Mouse (Mus musculus): ENCODE measurements at regions not wholly inside any gene's neighbourhood (a gene's known extent, or its start where the extent isn't known, plus 50 kb on each side); places are given as distances from the start of the nearest gene placed in this dataset.

- ATAC-seq (replicated peaks; ENCODE audit: extremely low read depth, insufficient read depth, low FRiP score), result no peak
- no peaks in the 10 kb centered on the region for H3K27me3 ChIP-seq (ENCODE audit: control insufficient read depth, insufficient read depth, low read length)
Observed at GRCm38 (mm10) chr6:20555320-20555883, 659.9 kb upstream of the Kcnd2 start.

GRCm38 (mm10) chr6:20572621-20573020 lies 642.7 kb upstream of the Kcnd2 start:
- no peak overlapping the region for H3K27ac ChIP-seq (ENCODE audit: low read length)
- no peaks in the 10 kb centered on the region for H3K9me3 ChIP-seq (replicated peaks; ENCODE audit: control insufficient read depth, low read length)
- no peaks in the 10 kb centered on the region for H3K4me1 ChIP-seq (ENCODE audit: control insufficient read depth, insufficient read depth, low read length)
- WGBS, result 75% methylated on average over 2 of the region's 2 CpGs
- H3K9ac ChIP-seq (ENCODE audit: low read length), result no peak overlapping the region
- no peaks in the 10 kb centered on the region for H3K36me3 ChIP-seq (ENCODE audit: control insufficient read depth, insufficient read depth)
- no peaks in the 10 kb centered on the region for H3K27me3 ChIP-seq (ENCODE audit: control insufficient read depth, insufficient read depth, low read length)
- no peak overlapping the region for H3K4me3 ChIP-seq (ENCODE audit: low read length)
- no peak for ATAC-seq (replicated peaks; ENCODE audit: extremely low read depth, insufficient read depth, low FRiP score)
- H3K4me2 ChIP-seq (ENCODE audit: low read depth, low read length), result no peak overlapping the region

More at GRCm38 (mm10) chr6:20555320-20555883, 659.9 kb upstream of the Kcnd2 start:
- 89% methylated on average over 2 of the region's 2 CpGs for WGBS
- no peak overlapping the region for H3K9ac ChIP-seq (ENCODE audit: low read length)
- H3K9me3 ChIP-seq (replicated peaks; ENCODE audit: control insufficient read depth, low read length), result no peaks in the 10 kb centered on the region
- no peak overlapping the region for H3K4me2 ChIP-seq (ENCODE audit: low read depth, low read length)
- no peak overlapping the region for H3K27ac ChIP-seq (ENCODE audit: low read length)
- no peaks in the 10 kb centered on the region for H3K4me1 ChIP-seq (ENCODE audit: control insufficient read depth, insufficient read depth, low read length)
- no peak overlapping the region for H3K4me3 ChIP-seq (ENCODE audit: low read length)
- no peaks in the 10 kb centered on the region for H3K36me3 ChIP-seq (ENCODE audit: control insufficient read depth, insufficient read depth)

GRCm38 (mm10) chr6:20574734-20575133 lies 640.6 kb upstream of the Kcnd2 start:
- 83% methylated on average over 3 of the region's 3 CpGs for WGBS
- H3K4me2 ChIP-seq (ENCODE audit: low read depth, low read length), result no peak overlapping the region
- H3K9ac ChIP-seq (ENCODE audit: low read length), result no peak overlapping the region
- no peaks in the 10 kb centered on the region for H3K27me3 ChIP-seq (ENCODE audit: control insufficient read depth, insufficient read depth, low read length)
- no peak overlapping the region for H3K4me3 ChIP-seq (ENCODE audit: low read length)
- H3K4me1 ChIP-seq (ENCODE audit: control insufficient read depth, insufficient read depth, low read length), result no peaks in the 10 kb centered on the region
- H3K36me3 ChIP-seq (ENCODE audit: control insufficient read depth, insufficient read depth), result no peaks in the 10 kb centered on the region
- no peak for ATAC-seq (replicated peaks; ENCODE audit: extremely low read depth, insufficient read depth, low FRiP score)
- no peaks in the 10 kb centered on the region for H3K9me3 ChIP-seq (replicated peaks; ENCODE audit: control insufficient read depth, low read length)
- H3K27ac ChIP-seq (ENCODE audit: low read length), result no peak overlapping the region

- ATAC-seq (replicated peaks; ENCODE audit: extremely low read depth, insufficient read depth, low FRiP score), result no peak
- H3K4me2 ChIP-seq (ENCODE audit: low read depth, low read length), result no peak overlapping the region
- WGBS, result 85% methylated on average over 1 of the region's 1 CpGs
Observed at GRCm38 (mm10) chr6:20598783-20599182, 616.5 kb upstream of the Kcnd2 start.

GRCm38 (mm10) chr6:20604170-20604569 lies 611.1 kb upstream of the Kcnd2 start:
- Histone ChIP-seq H3K9me3 (replicated peaks; ENCODE audit: control insufficient read depth, low read length) (no peaks in the 10 kb centered on the region), H3K27ac (ENCODE audit: low read length) (no peak overlapping the region), H3K4me3 (ENCODE audit: low read length) (no peak overlapping the region), H3K27me3 (ENCODE audit: control insufficient read depth, insufficient read depth, low read length) (no peaks in the 10 kb centered on the region), H3K9ac (ENCODE audit: low read length) (no peak overlapping the region), H3K36me3 (ENCODE audit: control insufficient read depth, insufficient read depth) (no peaks in the 10 kb centered on the region), H3K4me1 (ENCODE audit: control insufficient read depth, insufficient read depth, low read length) (no peaks in the 10 kb centered on the region), H3K4me2 (ENCODE audit: low read depth, low read length) (no peak overlapping the region)
- ATAC-seq (replicated peaks; ENCODE audit: extremely low read depth, insufficient read depth, low FRiP score), result no peak
- WGBS, result 91% methylated on average over 2 of the region's 2 CpGs

More at GRCm38 (mm10) chr6:20598783-20599182, 616.5 kb upstream of the Kcnd2 start:
- H3K4me1 ChIP-seq (ENCODE audit: control insufficient read depth, insufficient read depth, low read length), result no peaks in the 10 kb centered on the region
- H3K9ac ChIP-seq (ENCODE audit: low read length), result no peak overlapping the region
- H3K36me3 ChIP-seq (ENCODE audit: control insufficient read depth, insufficient read depth), result no peaks in the 10 kb centered on the region
- H3K4me3 ChIP-seq (ENCODE audit: low read length), result no peak overlapping the region
- H3K27me3 ChIP-seq (ENCODE audit: control insufficient read depth, insufficient read depth, low read length), result no peaks in the 10 kb centered on the region
- no peaks in the 10 kb centered on the region for H3K9me3 ChIP-seq (replicated peaks; ENCODE audit: control insufficient read depth, low read length)
- no peak overlapping the region for H3K27ac ChIP-seq (ENCODE audit: low read length)

GRCm38 (mm10) chr6:20620476-20620875 lies 594.8 kb upstream of the Kcnd2 start:
- no peak for ATAC-seq (replicated peaks; ENCODE audit: extremely low read depth, insufficient read depth, low FRiP score)
- no peak overlapping the region for H3K4me3 ChIP-seq (ENCODE audit: low read length)
- no peaks in the 10 kb centered on the region for H3K36me3 ChIP-seq (ENCODE audit: control insufficient read depth, insufficient read depth)
- H3K27ac ChIP-seq (ENCODE audit: low read length), result no peak overlapping the region
- no peaks in the 10 kb centered on the region for H3K9me3 ChIP-seq (replicated peaks; ENCODE audit: control insufficient read depth, low read length)
- H3K9ac ChIP-seq (ENCODE audit: low read length), result no peak overlapping the region
- H3K4me1 ChIP-seq (ENCODE audit: control insufficient read depth, insufficient read depth, low read length), result no peaks in the 10 kb centered on the region
- H3K4me2 ChIP-seq (ENCODE audit: low read depth, low read length), result no peak overlapping the region
- WGBS, result 31% methylated on average over 1 of the region's 1 CpGs
- no peaks in the 10 kb centered on the region for H3K27me3 ChIP-seq (ENCODE audit: control insufficient read depth, insufficient read depth, low read length)

- Histone ChIP-seq H3K27me3 (ENCODE audit: control insufficient read depth, insufficient read depth, low read length) (no peaks in the 10 kb centered on the region), H3K4me3 (ENCODE audit: low read length) (no peak overlapping the region), H3K36me3 (ENCODE audit: control insufficient read depth, insufficient read depth) (no peaks in the 10 kb centered on the region), H3K27ac (ENCODE audit: low read length) (no peak overlapping the region), H3K9ac (ENCODE audit: low read length) (no peak overlapping the region), H3K4me2 (ENCODE audit: low read depth, low read length) (no peak overlapping the region), H3K4me1 (ENCODE audit: control insufficient read depth, insufficient read depth, low read length) (no peaks in the 10 kb centered on the region), H3K9me3 (replicated peaks; ENCODE audit: control insufficient read depth, low read length) (no peaks in the 10 kb centered on the region)
- no peak for ATAC-seq (replicated peaks; ENCODE audit: extremely low read depth, insufficient read depth, low FRiP score)
- WGBS, result 48% methylated on average over 3 of the region's 3 CpGs
Observed at GRCm38 (mm10) chr6:20626382-20626781, 588.9 kb upstream of the Kcnd2 start.

GRCm38 (mm10) chr6:20627071-20627470 lies 588.2 kb upstream of the Kcnd2 start:
- WGBS, result 52% methylated on average over 1 of the region's 1 CpGs
- no peak for ATAC-seq (replicated peaks; ENCODE audit: extremely low read depth, insufficient read depth, low FRiP score)
- no peaks in the 10 kb centered on the region for H3K9me3 ChIP-seq (replicated peaks; ENCODE audit: control insufficient read depth, low read length)
- H3K27ac ChIP-seq (ENCODE audit: low read length), result no peak overlapping the region
- no peak overlapping the region for H3K4me3 ChIP-seq (ENCODE audit: low read length)
- no peak overlapping the region for H3K9ac ChIP-seq (ENCODE audit: low read length)
- H3K4me1 ChIP-seq (ENCODE audit: control insufficient read depth, insufficient read depth, low read length), result no peaks in the 10 kb centered on the region
- H3K4me2 ChIP-seq (ENCODE audit: low read depth, low read length), result no peak overlapping the region
- H3K36me3 ChIP-seq (ENCODE audit: control insufficient read depth, insufficient read depth), result no peaks in the 10 kb centered on the region
- H3K27me3 ChIP-seq (ENCODE audit: control insufficient read depth, insufficient read depth, low read length), result no peaks in the 10 kb centered on the region

- 71% methylated on average over 3 of the region's 3 CpGs for WGBS
- no peak for ATAC-seq (replicated peaks; ENCODE audit: extremely low read depth, insufficient read depth, low FRiP score)
- Histone ChIP-seq H3K27ac (ENCODE audit: low read length) (no peak overlapping the region), H3K4me1 (ENCODE audit: control insufficient read depth, insufficient read depth, low read length) (no peaks in the 10 kb centered on the region), H3K4me2 (ENCODE audit: low read depth, low read length) (no peak overlapping the region), H3K9me3 (replicated peaks; ENCODE audit: control insufficient read depth, low read length) (no peaks in the 10 kb centered on the region), H3K36me3 (ENCODE audit: control insufficient read depth, insufficient read depth) (no peaks in the 10 kb centered on the region), H3K9ac (ENCODE audit: low read length) (no peak overlapping the region), H3K4me3 (ENCODE audit: low read length) (no peak overlapping the region), H3K27me3 (ENCODE audit: control insufficient read depth, insufficient read depth, low read length) (no peaks in the 10 kb centered on the region)
Observed at GRCm38 (mm10) chr6:20640301-20640700, 575.0 kb upstream of the Kcnd2 start.
